Mouse (Mus musculus) E14TG2a.4 (cell line): Measurements from ENCODE around the gene Slc13a2.

ENCODE experiments used
- CTCF ChIP-seq: conservative IDR thresholded peaks from 2 replicates; pipeline ENCODE4 v1.5.1; 2014; ENCODE audit warnings: low read length
- POU5F1 ChIP-seq: IDR thresholded peaks from 2 replicates; pipeline ENCODE4 v1.6.1; 2014; ENCODE audit warnings: low read length, borderline replicate concordance

DNA sequence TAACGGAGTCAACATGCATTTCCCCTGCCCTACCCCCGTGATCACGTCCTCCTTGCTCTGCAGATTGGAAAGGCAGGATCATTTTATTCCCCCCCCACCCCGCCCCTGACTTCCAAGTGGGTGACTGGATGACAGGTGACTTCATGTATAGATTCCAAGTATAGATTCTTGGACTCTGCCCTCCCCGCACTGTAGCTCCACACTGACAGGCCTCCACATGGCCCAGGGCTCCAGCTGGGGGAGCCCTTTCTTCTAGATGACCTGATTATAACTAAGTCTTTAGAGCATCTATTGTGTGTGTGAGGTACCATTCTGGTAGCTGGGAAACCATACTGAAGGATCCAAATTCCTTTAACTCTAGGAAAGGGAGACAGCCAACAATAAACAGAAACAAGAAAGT lies 40.7 kb upstream of the Slc13a2 start:
- TF ChIP-seq CTCF (no peak), POU5F1 (no peak)
